23 mouse cellular contexts compared by ENCODE assay signal in genomic region chr16:45389833-45390232, GRCm38 (mm10). TPM values are rescaled to one million over a fixed set of nuclear protein-coding genes. Genes with fewer than 3 reads are reported as not detected.
DNase-seq lines count a peak whose midpoint lies in the region; ATAC-seq lines count a peak whose summit lies in the region.
"Had no signal": no experiment of that assay in that cellular context is flagged by ENCODE, and none has a peak within 500 bp of the region (broad histone marks: within the 10 kb centered on the region; RNA-seq: fewer than 3 reads in every experiment).

No protein-coding gene starts in this region.

- H3K27me3 ChIP-seq in heart, embryonic 11.5 days (ENCODE audit: control insufficient read depth, insufficient read depth, low read length) = no peaks in the 10 kb centered on the region
- H3K27me3 ChIP-seq: limb, embryonic 13.5 days; liver, embryonic 15.5 days had no signal

- H3K9ac ChIP-seq in heart, embryonic 11.5 days (ENCODE audit: low read depth, low read length) = no peak overlapping the region
- H3K9ac ChIP-seq: limb, embryonic 13.5 days; liver, embryonic 15.5 days had no signal

- peak; percentile 100 for ATAC-seq in granulocyte monocyte progenitor cell, adult 5-6 weeks (replicated peaks; ENCODE audit: poor library complexity, severe bottlenecking)
- ATAC-seq in neutrophil, adult 5-6 weeks (ENCODE audit: extremely low read depth, insufficient number of reproducible peaks, low FRiP score, poor library complexity, severe bottlenecking) = peak; percentile 98
- ATAC-seq in heart, embryonic 11.5 days (replicated peaks; ENCODE audit: insufficient number of reproducible peaks, low FRiP score, low TSS enrichment) = no peak
- ATAC-seq: forebrain, embryonic 16.5 days; hindbrain, postnatal 0 days had no signal

- WGBS in heart, embryonic 11.5 days (ENCODE audit: insufficient replicate concordance) = 81% methylated on average over 2 of the region's 2 CpGs

- no peak overlapping the region for H3K27ac ChIP-seq in heart, embryonic 11.5 days (ENCODE audit: low read depth, low read length)
- H3K27ac ChIP-seq: gastrocnemius, adult 2 months; hindbrain, postnatal 0 days; limb, embryonic 13.5 days; liver, embryonic 15.5 days had no signal

- DNase-seq in spleen, adult 12 weeks (ENCODE audit: low spot score) = peak; percentile 1
- no peak for DNase-seq in spleen, postnatal 4 days (ENCODE audit: low spot score in 2 of 2)
- peak; percentile 76 for DNase-seq in CD4-positive, CD25-positive, alpha-beta regulatory T cell, adult 2 months (ENCODE audit: low read depth, low spot score)
- DNase-seq in cerebellum, postnatal 14 days = no peak
- no peak for DNase-seq in gastrocnemius, postnatal 25 days
- DNase-seq: adrenal gland, postnatal 14 days; cerebellum, adult 11-12 months; cerebellum, postnatal 36 days; gastrocnemius, adult 2 months; heart, postnatal 10 days; kidney, adult 9 months; kidney, postnatal 36 days; layer of hippocampus, adult 9-11 months; lung, postnatal 36 days; midbrain, embryonic 14.5 days; right cerebral cortex, adult 18-20 months had no signal

- no peak overlapping the region for H3K4me2 ChIP-seq in heart, embryonic 11.5 days
- H3K4me2 ChIP-seq: limb, embryonic 13.5 days; liver, embryonic 15.5 days had no signal

- no peak overlapping the region for H3K4me3 ChIP-seq in heart, embryonic 11.5 days (ENCODE audit: low read depth, low read length)
- H3K4me3 ChIP-seq: gastrocnemius, adult 2 months; limb, embryonic 13.5 days; liver, embryonic 15.5 days had no signal

- no peaks in the 10 kb centered on the region for H3K36me3 ChIP-seq in heart, embryonic 11.5 days (ENCODE audit: control insufficient read depth, insufficient read depth, low read length)
- H3K36me3 ChIP-seq: limb, embryonic 13.5 days; liver, embryonic 15.5 days had no signal

- H3K9me3 ChIP-seq in heart, embryonic 11.5 days (replicated peaks; ENCODE audit: control insufficient read depth, low read length) = no peaks in the 10 kb centered on the region
- H3K9me3 ChIP-seq: limb, embryonic 13.5 days; liver, embryonic 15.5 days had no signal

- H3K4me1 ChIP-seq in heart, embryonic 11.5 days (ENCODE audit: control insufficient read depth, insufficient read depth, low read length) = no peaks in the 10 kb centered on the region
- H3K4me1 ChIP-seq: limb, embryonic 13.5 days; liver, embryonic 15.5 days had no signal

RNA-seq across cellular contexts. Expression of gene Cd200, which starts 19.0 kb away (rescaled TPM):
- not detected in 2 replicates for total RNA-seq in granulocyte monocyte progenitor cell, adult 5-6 weeks (2014; fragmentation: Nextera tagmentation)
- not detected in 2 replicates for total RNA-seq in granulocyte monocyte progenitor cell, adult 5-6 weeks (2017)
- total RNA-seq in neutrophil, adult 5-6 weeks (2017) = 51.6 and 53.2 TPM in 2 replicates
- polyA plus RNA-seq in heart, embryonic 11.5 days (2014; fragmentation: Nextera tagmentation; extraction: Ambion mirVana) = 9.9 and 11.4 TPM in 2 replicates
- 10 to 100 TPM; 19.6 to 20.7 TPM for total RNA-seq in gastrocnemius, postnatal 25 days (2021)

Comparison
In these comparisons a context has a peak if more than half of its experiments do, and no peak if none do; other contexts are left out.
1. DNase-seq: peak in spleen, adult 12 weeks (single experiment) and CD4-positive, CD25-positive, alpha-beta regulatory T cell, adult 2 months (single experiment); none in spleen, postnatal 4 days (0 of 2), cerebellum, postnatal 14 days (0 of 2) and gastrocnemius, postnatal 25 days (single experiment).
2. RNA of gene Cd200, which starts 19.0 kb away (total RNA-seq): 51.6 to 53.2 TPM in neutrophil, adult 5-6 weeks and 19.6 to 20.7 TPM in gastrocnemius, postnatal 25 days; not detected in granulocyte monocyte progenitor cell, adult 5-6 weeks; every median in the first group is over 10 times any median in the second.